Comparison of ENCODE assay signal across 8 mouse cellular contexts in the genomic region with DNA sequence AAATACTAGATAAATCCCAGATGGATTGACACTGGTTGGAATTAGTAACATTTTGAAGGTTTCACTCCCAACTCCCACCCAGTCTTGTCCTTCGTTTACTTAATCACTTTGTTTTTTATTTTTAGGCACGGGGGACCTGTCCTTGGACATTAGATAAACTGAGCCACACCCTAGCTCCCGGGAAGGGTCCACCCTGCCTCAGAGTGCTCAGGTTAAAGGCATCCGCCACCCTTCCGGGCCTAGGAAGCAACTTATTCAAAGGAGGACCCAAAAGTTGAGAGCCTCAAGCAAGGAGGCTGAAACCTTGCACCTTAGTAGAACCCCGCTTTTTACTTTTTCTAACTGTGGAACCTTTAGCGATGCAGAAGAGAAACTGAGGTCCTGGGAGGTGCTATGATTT. TPM values are rescaled to one million over a fixed set of nuclear protein-coding genes. Genes with fewer than 3 reads are reported as not detected.
DNase-seq lines count a peak whose midpoint lies in the region; ATAC-seq and TF ChIP-seq lines count a peak whose summit lies in the region.

No protein-coding gene starts in this region.

- no peak for TF ChIP-seq CTCF in left cerebral cortex, adult 2 months (IDR thresholded peaks at IDR 0.05)
- no peak for TF ChIP-seq CTCF in intestine, postnatal 0 days (IDR thresholded peaks at IDR 0.05; ENCODE audit: low read depth)

- no peak for ATAC-seq in embryonic facial prominence, embryonic 12.5 days (ENCODE audit: insufficient number of reproducible peaks, insufficient read depth, low FRiP score, low TSS enrichment)
- ATAC-seq in intestine, postnatal 0 days: 0 out of 2 replicates have a peak, but pooled peaks have one; percentile 8
- no peak for ATAC-seq in neural tube, embryonic 13.5 days (ENCODE audit: low read depth)

- peak overlapping the region; percentile 73 for H3K4me2 ChIP-seq in embryonic facial prominence, embryonic 12.5 days (replicated peaks)
- H3K4me2 ChIP-seq in intestine, postnatal 0 days (replicated peaks; ENCODE audit: low read depth): peak overlapping the region; percentile 82
- H3K4me2 ChIP-seq in neural tube, embryonic 13.5 days: peak overlapping the region; percentile 67

- no peaks in the 10 kb centered on the region for H3K9me3 ChIP-seq in embryonic facial prominence, embryonic 12.5 days
- no peaks in the 10 kb centered on the region for H3K9me3 ChIP-seq in intestine, postnatal 0 days (ENCODE audit: control insufficient read depth)
- H3K9me3 ChIP-seq in neural tube, embryonic 13.5 days: no peaks in the 10 kb centered on the region

- DNase-seq in left cerebral cortex, adult 2 months (ENCODE audit: extremely low spot score in 1 of 2, low spot score in 2 of 2): no peak
- no peak for DNase-seq in left cerebral cortex, adult 11 months (ENCODE audit: low spot score)
- DNase-seq in layer of hippocampus, postnatal 36 days: no peak
- DNase-seq in cerebellum, adult 18-20 months: no peak
- no peak for DNase-seq in adrenal gland, postnatal 14 days

- H3K27me3 ChIP-seq in embryonic facial prominence, embryonic 12.5 days: peaks cover 53% of the 10 kb centered on the region
- H3K27me3 ChIP-seq in intestine, postnatal 0 days (replicated peaks; ENCODE audit: control insufficient read depth, insufficient read depth, low read length): no peaks in the 10 kb centered on the region
- peaks cover 69% of the 10 kb centered on the region for H3K27me3 ChIP-seq in neural tube, embryonic 13.5 days

- peak overlapping the region; percentile 53 for H3K9ac ChIP-seq in embryonic facial prominence, embryonic 12.5 days
- H3K9ac ChIP-seq in intestine, postnatal 0 days (ENCODE audit: low read depth, low read length): peak overlapping the region; percentile 57
- H3K9ac ChIP-seq in neural tube, embryonic 13.5 days: peak overlapping the region; percentile 61

- no peak overlapping the region for H3K27ac ChIP-seq in left cerebral cortex, adult 2 months
- H3K27ac ChIP-seq in embryonic facial prominence, embryonic 12.5 days: 0 out of 2 replicates have a peak overlapping the region, but pooled peaks have one; percentile 31
- peak overlapping the region; percentile 97 for H3K27ac ChIP-seq in intestine, postnatal 0 days (ENCODE audit: low read depth, low read length)
- H3K27ac ChIP-seq in neural tube, embryonic 13.5 days (replicated peaks): no peak overlapping the region

- H3K36me3 ChIP-seq in embryonic facial prominence, embryonic 12.5 days: peaks cover 8% of the 10 kb centered on the region
- H3K36me3 ChIP-seq in intestine, postnatal 0 days (ENCODE audit: control insufficient read depth, insufficient read depth): peaks cover 9% of the 10 kb centered on the region; the same call in 1 of the 2 replicates
- peaks cover 11% of the 10 kb centered on the region for H3K36me3 ChIP-seq in neural tube, embryonic 13.5 days

- peaks cover 4% of the 10 kb centered on the region; the same call in 1 of the 2 replicates for H3K4me1 ChIP-seq in embryonic facial prominence, embryonic 12.5 days
- H3K4me1 ChIP-seq in intestine, postnatal 0 days (replicated peaks; ENCODE audit: control insufficient read depth, insufficient read depth, low read length): 0 out of 2 replicates have a peak, but pooled peaks cover 2% of the 10 kb centered on the region
- H3K4me1 ChIP-seq in neural tube, embryonic 13.5 days (replicated peaks): peaks cover 18% of the 10 kb centered on the region

- 26% methylated on average over 7 of the region's 7 CpGs for WGBS in embryonic facial prominence, embryonic 12.5 days
- WGBS in intestine, postnatal 0 days: 10% methylated on average over 7 of the region's 7 CpGs
- WGBS in neural tube, embryonic 13.5 days: 29% methylated on average over 7 of the region's 7 CpGs

- intact Hi-C loops in left cerebral cortex, adult 2 months (cut with DNase I): loop anchor here (10.0 kb wide), 1 partner anchor 156 kb away; a partner anchor contains a TSS

- peak overlapping the region; percentile 54 for H3K4me3 ChIP-seq in left cerebral cortex, adult 2 months
- peak overlapping the region; percentile 44 for H3K4me3 ChIP-seq in embryonic facial prominence, embryonic 12.5 days
- H3K4me3 ChIP-seq in intestine, postnatal 0 days (ENCODE audit: low read depth, low read length): peak overlapping the region; percentile 40
- H3K4me3 ChIP-seq in neural tube, embryonic 13.5 days: peak overlapping the region; percentile 44

RNA-seq across cellular contexts. Expression of a gene that starts 2.9 kb away (rescaled TPM):
- total RNA-seq in left cerebral cortex, adult 2 months (2021): 1 to 10 TPM; 1.7 to 2.6 TPM
- polyA plus RNA-seq in embryonic facial prominence, embryonic 12.5 days (2016; fragmentation: Nextera tagmentation; extraction: Ambion mirVana): 44.4 and 52.7 TPM in 2 replicates
- polyA plus RNA-seq in intestine, postnatal 0 days (2015; fragmentation: Nextera tagmentation; extraction: Ambion mirVana): 34.8 and 37.6 TPM in 2 replicates
- polyA plus RNA-seq in neural tube, embryonic 13.5 days (2015; fragmentation: Nextera tagmentation; extraction: Ambion mirVana): 1.0 and 3.3 TPM in 2 replicates
- total RNA-seq in layer of hippocampus, postnatal 36 days (2021): 1 to 10 TPM; 1.5 to 1.9 TPM
- total RNA-seq in adrenal gland, postnatal 14 days (2021): 1.7 and 4.2 TPM in 2 replicates

RNA-seq across cellular contexts. Expression of a gene that starts 15.0 kb away (rescaled TPM):
- total RNA-seq in left cerebral cortex, adult 2 months (2021): 10 to 100 TPM in 1 of 2 experiments, 1 to 10 TPM in 1; 9.4 to 12.3 TPM
- 20.0 and 23.6 TPM in 2 replicates for polyA plus RNA-seq in embryonic facial prominence, embryonic 12.5 days (2016; fragmentation: Nextera tagmentation; extraction: Ambion mirVana)
- polyA plus RNA-seq in intestine, postnatal 0 days (2015; fragmentation: Nextera tagmentation; extraction: Ambion mirVana): 16.1 and 18.4 TPM in 2 replicates
- polyA plus RNA-seq in neural tube, embryonic 13.5 days (2015; fragmentation: Nextera tagmentation; extraction: Ambion mirVana): 17.7 TPM in 2 replicates
- 10 to 100 TPM; 10.1 to 10.3 TPM for total RNA-seq in layer of hippocampus, postnatal 36 days (2021)
- 12.7 and 15.8 TPM in 2 replicates for total RNA-seq in adrenal gland, postnatal 14 days (2021)

RNA-seq across cellular contexts. Expression of a gene that starts 24.6 kb away (rescaled TPM):
- 1 to 10 TPM; 8.5 to 8.7 TPM for total RNA-seq in left cerebral cortex, adult 2 months (2021)
- polyA plus RNA-seq in embryonic facial prominence, embryonic 12.5 days (2016; fragmentation: Nextera tagmentation; extraction: Ambion mirVana): 11.9 and 13.1 TPM in 2 replicates
- 7.1 and 7.2 TPM in 2 replicates for polyA plus RNA-seq in intestine, postnatal 0 days (2015; fragmentation: Nextera tagmentation; extraction: Ambion mirVana)
- 7.0 and 7.8 TPM in 2 replicates for polyA plus RNA-seq in neural tube, embryonic 13.5 days (2015; fragmentation: Nextera tagmentation; extraction: Ambion mirVana)
- total RNA-seq in layer of hippocampus, postnatal 36 days (2021): 1 to 10 TPM; 7.0 to 7.2 TPM
- total RNA-seq in adrenal gland, postnatal 14 days (2021): 8.1 and 8.2 TPM in 2 replicates

RNA-seq across cellular contexts. Expression of a gene that starts 45.9 kb away (rescaled TPM):
- not detected for total RNA-seq in left cerebral cortex, adult 2 months (2021)
- not detected in 2 replicates for polyA plus RNA-seq in embryonic facial prominence, embryonic 12.5 days (2016; fragmentation: Nextera tagmentation; extraction: Ambion mirVana)
- polyA plus RNA-seq in intestine, postnatal 0 days (2015; fragmentation: Nextera tagmentation; extraction: Ambion mirVana): 25.6 and 34.8 TPM in 2 replicates
- polyA plus RNA-seq in neural tube, embryonic 13.5 days (2015; fragmentation: Nextera tagmentation; extraction: Ambion mirVana): not detected in 2 replicates
- total RNA-seq in layer of hippocampus, postnatal 36 days (2021): not detected
- 32.6 and 34.2 TPM in 2 replicates for total RNA-seq in adrenal gland, postnatal 14 days (2021)

RNA-seq across cellular contexts. Expression of a gene that starts 50.8 kb away (rescaled TPM):
- 10 to 100 TPM; 33.2 to 36.8 TPM for total RNA-seq in left cerebral cortex, adult 2 months (2021)
- 4.5 and 6.2 TPM in 2 replicates for polyA plus RNA-seq in embryonic facial prominence, embryonic 12.5 days (2016; fragmentation: Nextera tagmentation; extraction: Ambion mirVana)
- 1.8 and 2.3 TPM in 2 replicates for polyA plus RNA-seq in intestine, postnatal 0 days (2015; fragmentation: Nextera tagmentation; extraction: Ambion mirVana)
- 2.8 and 4.3 TPM in 2 replicates for polyA plus RNA-seq in neural tube, embryonic 13.5 days (2015; fragmentation: Nextera tagmentation; extraction: Ambion mirVana)
- total RNA-seq in layer of hippocampus, postnatal 36 days (2021): 10 to 100 TPM; 30.1 to 32.8 TPM
- 16.9 and 29.9 TPM in 2 replicates for total RNA-seq in adrenal gland, postnatal 14 days (2021)

Comparison
In these comparisons a context has a peak if more than half of its experiments do, and no peak if none do; other contexts are left out.
1. H3K27ac ChIP-seq: peak in embryonic facial prominence, embryonic 12.5 days (single experiment) and intestine, postnatal 0 days (single experiment); none in left cerebral cortex, adult 2 months (single experiment) and neural tube, embryonic 13.5 days (single experiment).
2. Peak in every context shown above with its lines, with median percentiles within 50 percentile points of each other: H3K4me3 ChIP-seq, H3K4me2 ChIP-seq and H3K9ac ChIP-seq.